Mouse (Mus musculus) lung, adult 2 months (tissue): Measurements from ENCODE around the gene Lrrc26. TPM values are rescaled to one million over a fixed set of nuclear protein-coding genes. Genes with fewer than 3 reads are reported as not detected.

ENCODE experiments used
- DNase-seq: peaks from one replicate; pipeline ENCODE4 v3.0.0; 2022
- H3K4me1 ChIP-seq: fragments of 200-500 bp; 2 replicates; pipeline ENCODE4 v1.6.1; 2011; ENCODE audit warnings: low read length; ENCODE audit not compliant: control insufficient read depth, insufficient read depth
- H3K4me3 ChIP-seq: fragments of 200-500 bp; replicated peaks from 2 replicates; pipeline ENCODE3; 2011; ENCODE audit warnings: low read depth, mild to moderate bottlenecking, control low read depth, low read length; ENCODE audit errors: extremely low read depth
- CTCF ChIP-seq: fragments of 200-500 bp; IDR thresholded peaks from 2 replicates; pipeline ENCODE4 v1.5.1; 2011; ENCODE audit warnings: mild to moderate bottlenecking, low read length, control low read depth; ENCODE audit not compliant: insufficient read depth
- POLR2A ChIP-seq: fragments of 200-500 bp; IDR thresholded peaks from 2 replicates; pipeline ENCODE4 v1.6.1; 2011; ENCODE audit warnings: low read depth, mild to moderate bottlenecking, control low read depth, low read length, borderline replicate concordance; ENCODE audit errors: extremely low read depth
- WGBS: fragments of 180-500 bp; shearing (Covaris S2); methylation state at CpG from one replicate; pipeline ENCODE4 v1.1.7; 2018; 5-methylcytosine and 5-hydroxymethylcytosine counted together
- polyA plus RNA-seq: library from polyadenylated mRNA; depleted of rRNA; stranded (reverse); fragments of >200 nt; gene quantifications from 2 replicates; pipeline ENCODE4 v1.2.3, GENCODE M21; 2012

The Lrrc26 gene
- polyA plus RNA-seq, 1 experiment: 52.8 TPM

DNA sequence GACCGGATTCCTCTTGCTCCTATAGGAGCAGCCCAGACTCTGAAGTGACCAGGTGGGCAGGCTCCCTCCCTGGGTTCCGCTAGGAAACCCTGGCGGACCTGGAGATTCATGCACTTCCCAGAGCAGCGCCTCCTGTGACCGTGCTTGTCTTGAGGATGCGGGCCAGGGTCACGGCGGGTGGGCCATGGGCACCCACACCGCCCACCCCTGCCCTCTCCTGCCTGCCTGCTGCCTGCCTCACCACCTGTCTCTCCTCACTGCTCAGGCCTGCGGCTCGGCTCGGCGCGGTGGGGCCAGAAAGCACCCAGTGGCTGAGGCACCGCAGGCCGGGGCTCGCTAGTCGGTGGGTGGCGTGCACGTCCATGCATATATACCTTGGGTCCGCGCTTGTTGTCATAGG lies 21.3 kb downstream of the Lrrc26 start:
- H3K4me1 ChIP-seq: no peaks in the 10 kb centered on the region
- no peak for DNase-seq
- TF ChIP-seq CTCF: no peak
- TF ChIP-seq POLR2A: no peak
- no peak overlapping the region for H3K4me3 ChIP-seq
- WGBS: 2% methylated on average over 22 of the region's 22 CpGs

- DNase-seq: no peak
- 6% methylated on average over 11 of the region's 11 CpGs for WGBS
- H3K4me3 ChIP-seq: no peak overlapping the region
- H3K4me1 ChIP-seq: no peaks in the 10 kb centered on the region
- TF ChIP-seq CTCF (no peak), POLR2A (no peak)
Observed at GRCm38 (mm10) chr2:25311491-25311891, 21.8 kb downstream of the Lrrc26 start.

DNA sequence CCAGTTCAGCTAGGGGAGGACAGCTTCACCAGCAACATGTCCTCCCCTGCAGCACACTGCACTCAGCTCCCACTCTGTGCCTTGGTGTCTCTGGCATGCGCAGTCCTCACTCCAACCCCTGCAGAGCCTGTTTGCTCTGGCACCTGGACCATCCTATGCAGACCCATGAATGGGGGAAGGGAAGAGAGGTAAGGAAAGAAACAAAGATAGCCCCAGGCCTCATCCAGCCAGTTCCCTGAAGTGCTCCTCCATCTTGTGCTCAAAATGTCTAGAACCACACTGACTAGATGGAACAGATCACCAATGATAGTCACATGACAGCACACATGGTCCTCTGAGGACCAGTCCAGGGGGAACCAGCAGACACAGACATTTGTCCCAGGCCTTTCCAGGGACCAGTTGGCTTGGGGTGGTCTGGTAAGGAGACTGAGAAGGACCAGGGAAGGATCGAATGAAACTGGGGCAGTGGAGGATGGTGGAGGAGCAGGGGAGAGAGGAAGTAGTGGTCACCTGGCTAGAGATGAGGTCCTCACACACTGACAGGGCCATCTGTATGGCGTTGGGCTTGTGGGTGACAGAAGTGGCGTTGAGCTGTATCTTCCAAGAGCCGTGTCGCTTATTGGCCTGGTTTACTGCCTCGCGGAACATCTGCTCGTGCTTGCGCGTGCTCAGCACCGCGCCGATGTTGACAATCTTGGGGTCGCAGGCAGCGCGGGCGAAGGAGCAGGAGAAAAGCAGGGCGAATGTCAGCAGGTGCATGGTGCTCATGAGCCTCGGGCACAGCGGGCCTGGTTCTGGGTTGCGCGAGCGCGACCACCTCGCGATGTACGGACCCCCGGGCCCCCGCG lies 28.6 kb downstream of the Lrrc26 start:
- no peak for DNase-seq
- 8% methylated on average over 31 of the region's 31 CpGs for WGBS
- TF ChIP-seq POLR2A: no peak
- TF ChIP-seq CTCF: no peak
- Histone ChIP-seq H3K4me1 (no peaks in the 10 kb centered on the region), H3K4me3 (no peak overlapping the region)

GRCm38 (mm10) chr2:25318971-25319773 lies 29.5 kb downstream of the Lrrc26 start, which contains the start of gene Grin1:
TSS of gene Grin1 (minus strand) at chr2:25319187.
- WGBS: 10% methylated on average over 58 of the region's 58 CpGs
- DNase-seq: peak; percentile 55
- Histone ChIP-seq H3K4me3 (no peak within 1 kb of the TSS), H3K4me1 (no peaks in the 10 kb centered on the region)
- TF ChIP-seq POLR2A (no peak), CTCF (no peak)

- no peak for DNase-seq
- H3K4me3 ChIP-seq: no peak overlapping the region
- H3K4me1 ChIP-seq: no peaks in the 10 kb centered on the region
- 28% methylated on average over 2 of the region's 2 CpGs for WGBS
- no peak for TF ChIP-seq CTCF
- no peak for TF ChIP-seq POLR2A
Observed at GRCm38 (mm10) chr2:25320084-25320483, 30.4 kb downstream of the Lrrc26 start.

GRCm38 (mm10) chr2:25326036-25326435 lies 36.3 kb downstream of the Lrrc26 start:
- H3K4me1 ChIP-seq: no peaks in the 10 kb centered on the region
- DNase-seq: no peak
- no peak overlapping the region for H3K4me3 ChIP-seq
- 73% methylated on average over 2 of the region's 2 CpGs for WGBS
- no peak for TF ChIP-seq CTCF
- no peak for TF ChIP-seq POLR2A

GRCm38 (mm10) chr2:25328440-25328839 lies 38.7 kb downstream of the Lrrc26 start:
- WGBS: 40% methylated on average over 7 of the region's 7 CpGs
- no peak for DNase-seq
- peaks cover 4% of the 10 kb centered on the region; the same call in 1 of the 2 replicates for H3K4me1 ChIP-seq

GRCm38 (mm10) chr2:25331470-25331869 lies 41.8 kb downstream of the Lrrc26 start:
- TF ChIP-seq CTCF (no peak), POLR2A (no peak)
- Histone ChIP-seq H3K4me3 (no peak overlapping the region), H3K4me1 (peaks cover 7% of the 10 kb centered on the region; the same call in 1 of the 2 replicates)
- DNase-seq: no peak
- WGBS: 43% methylated on average over 9 of the region's 9 CpGs

More at GRCm38 (mm10) chr2:25328440-25328839, 38.7 kb downstream of the Lrrc26 start:
- no peak overlapping the region for H3K4me3 ChIP-seq
- TF ChIP-seq CTCF (peak; percentile 37), POLR2A (no peak)
